ENCODE assay signal across 8 mouse cellular contexts in the genomic region with DNA sequence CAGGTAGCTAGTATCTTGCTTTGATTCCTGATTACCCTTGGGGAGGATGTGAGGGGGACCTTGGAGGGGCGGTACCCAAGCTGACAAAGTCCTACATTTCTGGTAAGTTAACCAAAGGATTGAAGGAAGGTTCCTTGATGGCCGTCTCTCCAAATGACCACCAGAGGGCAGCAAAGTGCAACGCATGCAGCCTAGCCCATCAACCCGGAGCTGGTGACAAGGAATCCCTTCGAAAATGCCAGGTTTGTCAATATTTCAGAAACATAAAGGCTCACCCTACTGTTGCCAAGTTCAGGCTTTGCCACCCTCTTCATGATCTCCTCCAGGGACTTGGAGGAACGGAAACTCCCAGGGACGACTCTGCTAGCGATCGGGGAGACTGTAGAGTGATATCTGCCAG. TPM values are rescaled to one million over a fixed set of nuclear protein-coding genes. Genes with fewer than 3 reads are reported as not detected.
DNase-seq lines count a peak whose midpoint lies in the region; ATAC-seq and TF ChIP-seq lines count a peak whose summit lies in the region.
"Had no signal": no experiment of that assay in that cellular context is flagged by ENCODE, and none has a peak within 500 bp of the region (broad histone marks: within the 10 kb centered on the region; RNA-seq: fewer than 3 reads in every experiment).

No protein-coding gene starts in this region.

- H3K9me3 ChIP-seq in hindbrain, embryonic 15.5 days, result no peaks in the 10 kb centered on the region
- H3K9me3 ChIP-seq in midbrain, embryonic 10.5 days (replicated peaks), result no peaks in the 10 kb centered on the region

- H3K9ac ChIP-seq in hindbrain, embryonic 15.5 days, result no peak overlapping the region

- DNase-seq in adipocyte (ENCODE audit: low spot score), result peak; percentile 87
- DNase-seq in cerebellum, postnatal 25 days, result peak; percentile 86 to 88
- peak; percentile 73 for DNase-seq in gastrocnemius, adult 2 months
- peak; percentile 53 to 74 for DNase-seq in left cerebral cortex, adult 8-10 months (ENCODE audit: low spot score in 2 of 2)
- peak; percentile 79 for DNase-seq in midbrain, embryonic 10.5 days (ENCODE audit: low spot score)
- DNase-seq in right cerebral cortex, postnatal 4 days, result peak; percentile 81

- no peaks in the 10 kb centered on the region for H3K36me3 ChIP-seq in hindbrain, embryonic 15.5 days
- H3K36me3 ChIP-seq in midbrain, embryonic 10.5 days, result no peaks in the 10 kb centered on the region

- no peaks in the 10 kb centered on the region for H3K27me3 ChIP-seq in hindbrain, embryonic 15.5 days
- peaks cover 52% of the 10 kb centered on the region for H3K27me3 ChIP-seq in midbrain, embryonic 10.5 days (ENCODE audit: low read depth, poor library complexity, severe bottlenecking)

- WGBS in hindbrain, embryonic 15.5 days, result 16% methylated on average over 9 of the region's 9 CpGs
- WGBS in midbrain, embryonic 10.5 days, result 28% methylated on average over 9 of the region's 9 CpGs

- 0 out of 2 replicates have a peak, but pooled peaks cover 2% of the 10 kb centered on the region for H3K4me1 ChIP-seq in hindbrain, embryonic 15.5 days (replicated peaks)
- H3K4me1 ChIP-seq in midbrain, embryonic 10.5 days, result no peaks in the 10 kb centered on the region

- ATAC-seq in hindbrain, embryonic 15.5 days (ENCODE audit: low FRiP score, low read depth), result no peak; the same call in 1 of the 2 replicates

- TF ChIP-seq CTCF in gastrocnemius, adult 2 months (IDR thresholded peaks at IDR 0.05), result peak; percentile 97

- peak overlapping the region; percentile 67 for H3K4me3 ChIP-seq in gastrocnemius, adult 2 months
- no peak overlapping the region for H3K4me3 ChIP-seq in hindbrain, embryonic 15.5 days
- H3K4me3 ChIP-seq in midbrain, embryonic 10.5 days, result no peak overlapping the region

- H3K4me2 ChIP-seq in hindbrain, embryonic 15.5 days, result peak overlapping the region; percentile 38

- intact Hi-C loops in gastrocnemius, adult 2 months (cut with DNase I), result loop anchor here (2.0 to 5.0 kb wide), 2 partner anchors 271 to 378 kb away; no protein-coding TSS in a partner anchor

- H3K27ac ChIP-seq in gastrocnemius, adult 2 months, result no peak overlapping the region
- H3K27ac ChIP-seq in hindbrain, embryonic 15.5 days (replicated peaks), result no peak overlapping the region
- no peak overlapping the region for H3K27ac ChIP-seq in midbrain, embryonic 10.5 days (replicated peaks)

RNA-seq across cellular contexts. Expression of a gene that starts 10.5 kb away (rescaled TPM):
- total RNA-seq in gastrocnemius, adult 2 months (2021), result 10 to 100 TPM; 15.3 to 25.3 TPM
- polyA plus RNA-seq in hindbrain, embryonic 15.5 days (2015; fragmentation: Nextera tagmentation; extraction: Ambion mirVana), result 95.7 and 98.3 TPM in 2 replicates
- total RNA-seq in left cerebral cortex, adult 8-10 months (2022), result 10 to 100 TPM; 74.5 to 85.8 (median 79.0) TPM
- 12.9 and 20.6 TPM in 2 replicates for polyA plus RNA-seq in midbrain, embryonic 10.5 days (2016; fragmentation: Nextera tagmentation; extraction: Ambion mirVana)

RNA-seq across cellular contexts. Expression of a gene that starts 15.9 kb away (rescaled TPM):
- not detected for total RNA-seq in gastrocnemius, adult 2 months (2021)
- not detected in 2 replicates for polyA plus RNA-seq in hindbrain, embryonic 15.5 days (2015; fragmentation: Nextera tagmentation; extraction: Ambion mirVana)
- not detected for total RNA-seq in left cerebral cortex, adult 8-10 months (2022)
- not detected in 2 replicates for polyA plus RNA-seq in midbrain, embryonic 10.5 days (2016; fragmentation: Nextera tagmentation; extraction: Ambion mirVana)
- polyA plus RNA-seq: stomach, embryonic 16.5 days had no signal

RNA-seq across cellular contexts. Expression of a gene that starts 33.3 kb away (rescaled TPM):
- total RNA-seq in gastrocnemius, adult 2 months (2021), result not detected
- polyA plus RNA-seq in hindbrain, embryonic 15.5 days (2015; fragmentation: Nextera tagmentation; extraction: Ambion mirVana), result 77.2 and 95.2 TPM in 2 replicates
- 100 to 1,000 TPM; 780 to 919 (median 785) TPM for total RNA-seq in left cerebral cortex, adult 8-10 months (2022)
- polyA plus RNA-seq in midbrain, embryonic 10.5 days (2016; fragmentation: Nextera tagmentation; extraction: Ambion mirVana), result 1.5 TPM in 2 replicates

RNA-seq across cellular contexts. Expression of a gene that starts 50.0 kb away (rescaled TPM):
- not detected for total RNA-seq in gastrocnemius, adult 2 months (2021)
- polyA plus RNA-seq in hindbrain, embryonic 15.5 days (2015; fragmentation: Nextera tagmentation; extraction: Ambion mirVana), result 24.8 and 33.9 TPM in 2 replicates
- 100 to 1,000 TPM in 3 of 4 experiments, 10 to 100 TPM in 1; 99.2 to 121 (median 105) TPM for total RNA-seq in left cerebral cortex, adult 8-10 months (2022)
- 0.88 and 1.1 TPM in 2 replicates for polyA plus RNA-seq in midbrain, embryonic 10.5 days (2016; fragmentation: Nextera tagmentation; extraction: Ambion mirVana)

Comparison
In these comparisons a context has a peak if more than half of its experiments do, and no peak if none do; other contexts are left out.
1. RNA of a gene that starts 33.3 kb away (total RNA-seq): 780 to 919 TPM in left cerebral cortex, adult 8-10 months; not detected in gastrocnemius, adult 2 months; every median in the first group is over 100 times any median in the second.
2. Peak in every context shown above with its lines, with median percentiles within 50 percentile points of each other: DNase-seq.